Mouse (Mus musculus) heart, embryonic 10.5 days (tissue): ENCODE results near the gene Cdh18. TPM values are rescaled to one million over a fixed set of nuclear protein-coding genes. Genes with fewer than 3 reads are reported as not detected.
"Not testable (repeated sequence)": the region's sequence is repeated elsewhere in the genome, so short reads cannot be mapped to it uniquely, and the experiment has no call there.

Experiments used
- DNase-seq: peaks from one replicate; pipeline ENCODE4 v3.0.0-alpha.2; 2017; ENCODE audit warnings: low spot score
- H3K27ac ChIP-seq: fragments of 300-500 bp; sonication (generic); 2 replicates; pipeline ENCODE4 v1.5.1; 2016; ENCODE audit warnings: mild to moderate bottlenecking
- H3K27me3 ChIP-seq: fragments of 300-500 bp; sonication (generic); 2 replicates; pipeline ENCODE4 v1.6.1; 2016; ENCODE audit warnings: mild to moderate bottlenecking; ENCODE audit not compliant: poor library complexity, insufficient read depth, severe bottlenecking
- H3K36me3 ChIP-seq: fragments of 300-500 bp; sonication (generic); 2 replicates; pipeline ENCODE4 v1.6.1; 2016; ENCODE audit warnings: mild to moderate bottlenecking, moderate library complexity
- H3K4me1 ChIP-seq: fragments of 300-500 bp; sonication (generic); 2 replicates; pipeline ENCODE4 v1.6.1; 2016; ENCODE audit warnings: mild to moderate bottlenecking
- H3K4me3 ChIP-seq: fragments of 300-500 bp; sonication (generic); 2 replicates; pipeline ENCODE4 v1.5.1; 2016; ENCODE audit warnings: mild to moderate bottlenecking, moderate library complexity
- H3K9me3 ChIP-seq: fragments of 300-500 bp; sonication (generic); 2 replicates; pipeline ENCODE4 v1.6.1; 2016; ENCODE audit warnings: mild to moderate bottlenecking, moderate library complexity
- WGBS: fragments of 180-500 bp; shearing (Covaris S2); methylation state at CpG from one replicate; pipeline ENCODE4 v1.1.7; 2016; 5-methylcytosine and 5-hydroxymethylcytosine counted together
- polyA plus RNA-seq: library from polyadenylated mRNA; unstranded; fragments of >200 nt; fragmentation: Nextera tagmentation; extraction: Ambion mirVana; gene quantifications from 2 replicates; pipeline ENCODE4 v1.2.1, GENCODE M21; 2016

The Cdh18 gene
- polyA plus RNA-seq, 1 experiment from 2014 or later = 0.16 TPM

- H3K27me3 ChIP-seq = no peaks in the 10 kb centered on the region
- no peaks in the 10 kb centered on the region for H3K36me3 ChIP-seq
- no peak overlapping the region for H3K27ac ChIP-seq
- 76% methylated on average over 3 of the region's 3 CpGs for WGBS
- H3K9me3 ChIP-seq = no peaks in the 10 kb centered on the region
- DNase-seq = no peak
- no peaks in the 10 kb centered on the region for H3K4me1 ChIP-seq
- no peak overlapping the region for H3K4me3 ChIP-seq
Observed at GRCm38 (mm10) chr15:23136971-23137370, 588.1 kb downstream of the Cdh18 start.

DNA sequence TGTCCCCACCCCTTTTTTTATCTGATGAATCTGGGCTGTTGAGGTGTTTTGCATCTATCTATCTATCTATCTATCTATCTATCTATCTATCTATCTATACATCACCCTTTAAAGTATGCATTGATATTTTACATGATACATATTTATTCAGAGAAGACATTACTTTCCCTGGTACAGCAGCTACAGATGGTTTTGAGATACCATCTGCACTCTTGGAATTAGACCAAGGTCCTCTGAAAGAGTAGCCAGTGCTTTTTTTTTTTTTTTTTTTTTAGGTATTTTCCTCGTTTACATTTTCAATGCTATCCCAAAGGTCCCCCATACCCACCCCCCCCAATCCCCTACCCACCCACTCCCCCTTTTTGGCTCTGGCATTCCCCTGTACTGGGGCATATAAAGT lies 594.1 kb downstream of the Cdh18 start:
- H3K36me3 ChIP-seq, H3K4me1 ChIP-seq, H3K4me3 ChIP-seq, DNase-seq, H3K9me3 ChIP-seq, H3K27me3 ChIP-seq, H3K27ac ChIP-seq: not testable (repeated sequence)
- 20% methylated on average over 1 of the region's 1 CpGs for WGBS

- Histone ChIP-seq H3K36me3 (no peaks in the 10 kb centered on the region), H3K9me3 (no peaks in the 10 kb centered on the region), H3K27ac (no peak overlapping the region), H3K4me3 (no peak overlapping the region), H3K4me1 (no peaks in the 10 kb centered on the region), H3K27me3 (no peaks in the 10 kb centered on the region)
- no peak for DNase-seq
- WGBS = 71% methylated on average over 2 of the region's 2 CpGs
Observed at GRCm38 (mm10) chr15:23155883-23156282, 607.1 kb downstream of the Cdh18 start.

GRCm38 (mm10) chr15:23164869-23165268 lies 616.0 kb downstream of the Cdh18 start:
- Histone ChIP-seq H3K9me3 (no peaks in the 10 kb centered on the region), H3K4me3 (no peak overlapping the region), H3K27ac (no peak overlapping the region), H3K36me3 (no peaks in the 10 kb centered on the region), H3K4me1 (no peaks in the 10 kb centered on the region), H3K27me3 (no peaks in the 10 kb centered on the region)
- 85% methylated on average over 4 of the region's 4 CpGs for WGBS
- DNase-seq = no peak

- no peak overlapping the region for H3K4me3 ChIP-seq
- no peak overlapping the region for H3K27ac ChIP-seq
- no peaks in the 10 kb centered on the region for H3K27me3 ChIP-seq
- no peaks in the 10 kb centered on the region for H3K9me3 ChIP-seq
- DNase-seq = no peak
- H3K4me1 ChIP-seq = no peaks in the 10 kb centered on the region
- WGBS = 77% methylated on average over 5 of the region's 5 CpGs
- no peaks in the 10 kb centered on the region for H3K36me3 ChIP-seq
Observed at GRCm38 (mm10) chr15:23174623-23175022, 625.8 kb downstream of the Cdh18 start.

GRCm38 (mm10) chr15:23212068-23212467 lies 663.2 kb downstream of the Cdh18 start:
- 86% methylated on average over 3 of the region's 3 CpGs for WGBS
- no peak overlapping the region for H3K4me3 ChIP-seq
- DNase-seq = no peak

GRCm38 (mm10) chr15:23230616-23231015 lies 681.8 kb downstream of the Cdh18 start:
- no peak for DNase-seq
- H3K27ac ChIP-seq = no peak overlapping the region
- H3K4me1 ChIP-seq = no peaks in the 10 kb centered on the region
- no peak overlapping the region for H3K4me3 ChIP-seq
- WGBS = 68% methylated on average over 2 of the region's 2 CpGs
- no peaks in the 10 kb centered on the region for H3K27me3 ChIP-seq
- no peaks in the 10 kb centered on the region for H3K36me3 ChIP-seq
- no peaks in the 10 kb centered on the region for H3K9me3 ChIP-seq

More at GRCm38 (mm10) chr15:23212068-23212467, 663.2 kb downstream of the Cdh18 start:
- no peaks in the 10 kb centered on the region for H3K9me3 ChIP-seq
- H3K4me1 ChIP-seq = no peaks in the 10 kb centered on the region
- H3K27ac ChIP-seq = no peak overlapping the region
- H3K36me3 ChIP-seq = no peaks in the 10 kb centered on the region
- no peaks in the 10 kb centered on the region for H3K27me3 ChIP-seq

GRCm38 (mm10) chr15:23257751-23258440 lies 709.1 kb downstream of the Cdh18 start:
- no peak overlapping the region for H3K27ac ChIP-seq
- no peak overlapping the region for H3K4me3 ChIP-seq
- H3K4me1 ChIP-seq = no peaks in the 10 kb centered on the region
- 68% methylated on average over 5 of the region's 5 CpGs for WGBS
- no peaks in the 10 kb centered on the region for H3K36me3 ChIP-seq
- no peaks in the 10 kb centered on the region for H3K27me3 ChIP-seq
- no peaks in the 10 kb centered on the region for H3K9me3 ChIP-seq
- no peak for DNase-seq

DNA sequence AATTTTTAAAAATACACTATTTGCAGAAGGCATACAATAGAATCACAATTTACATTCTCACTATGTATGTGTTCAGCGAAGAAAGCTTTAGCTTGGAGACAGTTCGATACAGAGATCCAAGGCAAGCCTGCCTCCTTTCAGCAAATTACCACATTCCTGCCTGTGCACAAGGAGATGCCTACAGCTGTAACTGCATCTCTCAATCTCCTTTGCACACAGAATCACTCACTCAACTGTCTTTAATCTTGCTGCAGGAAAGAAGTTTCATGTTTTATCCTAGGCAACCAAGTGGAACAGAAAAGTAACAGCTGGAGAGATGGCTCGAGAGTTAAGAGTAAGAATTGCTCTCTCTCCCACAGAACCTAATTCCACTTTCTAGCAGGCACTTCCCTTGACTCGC lies 729.6 kb downstream of the Cdh18 start:
- Histone ChIP-seq H3K4me1 (no peaks in the 10 kb centered on the region), H3K9me3 (no peaks in the 10 kb centered on the region), H3K27me3 (no peaks in the 10 kb centered on the region), H3K36me3 (no peaks in the 10 kb centered on the region), H3K4me3 (no peak overlapping the region), H3K27ac (no peak overlapping the region)
- DNase-seq = no peak
- WGBS = 72% methylated on average over 4 of the region's 4 CpGs

DNA sequence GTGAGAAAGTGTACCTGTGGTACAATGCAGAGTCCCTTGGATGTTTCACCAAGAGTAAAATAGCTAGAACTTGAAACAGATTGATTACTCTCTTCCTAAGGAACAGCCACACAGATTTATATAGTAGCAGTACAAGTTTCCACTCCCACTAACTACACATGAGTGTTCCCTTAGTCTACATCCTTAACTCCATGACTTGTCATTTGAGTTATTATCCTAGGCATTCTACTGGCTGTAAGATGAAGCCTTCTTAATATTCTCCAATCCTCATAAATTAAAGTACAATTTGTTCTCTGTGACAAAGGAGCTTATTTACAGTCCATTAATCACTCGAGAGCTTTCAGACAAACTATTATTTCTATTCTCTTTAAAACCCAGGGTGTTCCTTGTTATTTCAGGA lies 756.2 kb downstream of the Cdh18 start:
- WGBS = 75% methylated on average over 1 of the region's 1 CpGs
- Histone ChIP-seq H3K4me3 (no peak overlapping the region), H3K4me1 (no peaks in the 10 kb centered on the region), H3K36me3 (no peaks in the 10 kb centered on the region), H3K27ac (no peak overlapping the region), H3K9me3 (no peaks in the 10 kb centered on the region), H3K27me3 (no peaks in the 10 kb centered on the region)
- DNase-seq = no peak

- Histone ChIP-seq H3K9me3 (no peaks in the 10 kb centered on the region), H3K4me3 (no peak overlapping the region), H3K27ac (no peak overlapping the region), H3K36me3 (no peaks in the 10 kb centered on the region), H3K27me3 (no peaks in the 10 kb centered on the region), H3K4me1 (no peaks in the 10 kb centered on the region)
- WGBS = 89% methylated on average over 3 of the region's 3 CpGs
- DNase-seq = no peak
Observed at GRCm38 (mm10) chr15:23316766-23317165, 767.9 kb downstream of the Cdh18 start.

GRCm38 (mm10) chr15:23317409-23317808 lies 768.6 kb downstream of the Cdh18 start:
- Histone ChIP-seq H3K27me3 (no peaks in the 10 kb centered on the region), H3K36me3 (no peaks in the 10 kb centered on the region), H3K4me1 (no peaks in the 10 kb centered on the region), H3K9me3 (no peaks in the 10 kb centered on the region), H3K27ac (no peak overlapping the region), H3K4me3 (no peak overlapping the region)
- DNase-seq = no peak

GRCm38 (mm10) chr15:23340338-23340737 lies 791.5 kb downstream of the Cdh18 start:
- H3K9me3 ChIP-seq, DNase-seq, H3K27me3 ChIP-seq, H3K4me1 ChIP-seq, H3K36me3 ChIP-seq, H3K4me3 ChIP-seq, H3K27ac ChIP-seq: not testable (repeated sequence)
- WGBS = no CpG with 5 or more reads among the region's 4 CpGs

- no peaks in the 10 kb centered on the region for H3K36me3 ChIP-seq
- H3K4me1 ChIP-seq = no peaks in the 10 kb centered on the region
- no peak overlapping the region for H3K27ac ChIP-seq
- no peak for DNase-seq
- H3K27me3 ChIP-seq = no peaks in the 10 kb centered on the region
- WGBS = 73% methylated on average over 2 of the region's 2 CpGs
- no peak overlapping the region for H3K4me3 ChIP-seq
- H3K9me3 ChIP-seq = no peaks in the 10 kb centered on the region
Observed at GRCm38 (mm10) chr15:23351078-23351477, 802.3 kb downstream of the Cdh18 start.
